Mouse (Mus musculus): Measurements from ENCODE around the gene Pum1.

Gene Pum1

DNA sequence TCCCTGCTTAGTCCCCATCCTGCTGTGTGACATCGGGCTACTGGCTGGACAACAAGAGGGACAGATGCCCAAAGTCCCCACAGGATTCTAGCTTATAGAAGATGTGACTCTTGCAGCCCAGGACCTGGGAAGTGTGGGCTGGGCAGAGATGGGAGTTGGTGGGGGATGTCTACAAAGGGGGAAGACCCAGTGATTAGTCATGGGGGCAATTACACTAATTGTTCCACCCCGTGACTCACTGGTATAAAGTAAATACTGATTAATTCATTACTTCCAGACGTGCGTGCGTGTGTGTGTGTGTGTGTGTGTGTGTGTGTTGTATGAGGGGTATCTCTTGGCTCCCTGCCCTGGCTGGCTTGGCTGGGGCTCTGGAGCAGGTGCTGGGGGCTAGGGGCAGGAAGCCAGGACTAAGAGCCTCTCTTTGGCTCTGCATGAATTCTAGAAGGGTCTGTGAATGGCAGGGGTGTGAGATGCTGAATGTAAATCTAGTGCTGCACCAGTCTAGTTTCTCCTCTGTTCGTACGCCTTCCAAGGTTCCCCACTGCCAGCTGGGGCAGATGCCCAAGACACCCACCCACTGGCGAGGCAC is 151.7 kb downstream of the Pum1 start:
- no peak for DNase-seq (ENCODE audit: low read depth, low spot score)

GRCm38 (mm10) chr4:130815860-130816259 is 152.7 kb downstream of the Pum1 start:
- DNase-seq (ENCODE audit: low read depth, low spot score): no peak

- no peak for DNase-seq (ENCODE audit: low read depth, low spot score)
Observed at GRCm38 (mm10) chr4:130819806-130820205, 156.7 kb downstream of the Pum1 start.

- DNase-seq (ENCODE audit: low read depth, low spot score): no peak
Observed at GRCm38 (mm10) chr4:130820594-130821255, 157.6 kb downstream of the Pum1 start.

GRCm38 (mm10) chr4:130828851-130829673 is 165.9 kb downstream of the Pum1 start:
- DNase-seq (ENCODE audit: low read depth, low spot score): no peak

All from CD4-positive helper T cell, adult 2 months (primary cell).